Mouse (Mus musculus): ENCODE data around the gene Col1a1. TPM values are rescaled to one million over a fixed set of nuclear protein-coding genes. Genes with fewer than 3 reads are reported as not detected.

Col1a1 gene
- total RNA-seq, 2 experiments from 2014 or later: 869 to 988 TPM

- intact Hi-C loops (cut with DNase I): no loop called here
- peak; percentile 64 to 70 for DNase-seq
These were observed 55.8 kb downstream of the Col1a1 start for GRCm38 (mm10) chr11:94991641-94992479.

GRCm38 (mm10) chr11:94992480-94992753, 56.4 kb downstream of the Col1a1 start:
- DNase-seq: peak in 1 of 2 experiments; percentile 41
- intact Hi-C loops (cut with DNase I): no loop called here

- DNase-seq: peak; percentile 64 to 67
- intact Hi-C loops (cut with DNase I): no loop called here
These were observed 57.0 kb downstream of the Col1a1 start for GRCm38 (mm10) chr11:94992754-94993606.

GRCm38 (mm10) chr11:94994208-94994814, 58.3 kb downstream of the Col1a1 start:
- peak; percentile 53 to 69 for DNase-seq
- intact Hi-C loops (cut with DNase I): no loop called here

- intact Hi-C loops (cut with DNase I): no loop called here
- DNase-seq: peak in 1 of 2 experiments; percentile 5
These were observed 59.1 kb downstream of the Col1a1 start for GRCm38 (mm10) chr11:94994947-94995772.

- intact Hi-C loops (cut with DNase I): no loop called here
- DNase-seq: no peak
These were observed 60.1 kb downstream of the Col1a1 start for GRCm38 (mm10) chr11:94996101-94996500.

- no peak for DNase-seq
- intact Hi-C loops (cut with DNase I): no loop called here
These were observed 61.0 kb downstream of the Col1a1 start for GRCm38 (mm10) chr11:94996984-94997383.

GRCm38 (mm10) chr11:94997596-94997995, 61.6 kb downstream of the Col1a1 start:
- intact Hi-C loops (cut with DNase I): no loop called here
- DNase-seq: no peak

- DNase-seq: no peak
- intact Hi-C loops (cut with DNase I): no loop called here
These were observed 62.1 kb downstream of the Col1a1 start for GRCm38 (mm10) chr11:94998041-94998531.

- intact Hi-C loops (cut with DNase I): loop anchor here (2.0 kb wide), 1 partner anchor 61 kb away; no protein-coding TSS in a partner anchor
- DNase-seq: no peak
These were observed 64.1 kb downstream of the Col1a1 start for GRCm38 (mm10) chr11:95000128-95000527.

GRCm38 (mm10) chr11:95000548-95000947, 64.5 kb downstream of the Col1a1 start:
- intact Hi-C loops (cut with DNase I): loop anchor here (2.0 kb wide), 1 partner anchor 62 kb away; no protein-coding TSS in a partner anchor
- DNase-seq: peak in 1 of 2 experiments; percentile 45

- DNase-seq: peak; percentile 73 to 80
- intact Hi-C loops (cut with DNase I): loop anchor here (1.0 to 2.0 kb wide), 2 partner anchors 22 to 62 kb away; no protein-coding TSS in a partner anchor
These were observed 65.0 kb downstream of the Col1a1 start for GRCm38 (mm10) chr11:95001058-95001457.

- intact Hi-C loops (cut with DNase I): loop anchor here (1.0 to 2.0 kb wide), 2 partner anchors 22 to 63 kb away; no protein-coding TSS in a partner anchor
- no peak for DNase-seq
These were observed 65.7 kb downstream of the Col1a1 start for GRCm38 (mm10) chr11:95001584-95002347.

Other genes with a start within 250 kb of the Col1a1 start
- not detected for gene Gm11541, start 231.7 kb upstream of the Col1a1 start, total RNA-seq (2021)
- 1 to 10 TPM; 1.1 to 1.4 TPM for gene Cdc34b, start 194.4 kb upstream of the Col1a1 start, total RNA-seq (2021)
- not detected for gene Tmem92, start 153.5 kb upstream of the Col1a1 start, total RNA-seq (2021)
- not detected for gene Hils1, start 31.4 kb downstream of the Col1a1 start, total RNA-seq (2021)
- gene Sgca, start 40.1 kb downstream of the Col1a1 start, total RNA-seq (2021): 100 to 1,000 TPM; 123 to 128 TPM
- gene Ppp1r9b, start 54.8 kb downstream of the Col1a1 start, total RNA-seq (2021): 10 to 100 TPM; 51.3 to 58.5 TPM
- 1 to 10 TPM; 4.1 to 5.9 TPM for gene Samd14, start 73.7 kb downstream of the Col1a1 start, total RNA-seq (2021)
- 100 to 1,000 TPM; 261 to 278 TPM for gene Pdk2, start 105.1 kb downstream of the Col1a1 start, total RNA-seq (2021)
- 10 to 100 TPM; 14.3 to 14.6 TPM for gene Itga3, start 140.6 kb downstream of the Col1a1 start, total RNA-seq (2021)
- not detected for gene Dlx3, start 183.9 kb downstream of the Col1a1 start, total RNA-seq (2021)
- under 1 TPM in 1 of 2 experiments, not detected in 1; 0.12 TPM for gene Dlx4, start 210.0 kb downstream of the Col1a1 start, total RNA-seq (2021)

Measured in heart, postnatal 10 days (tissue).